Mouse (Mus musculus) embryonic facial prominence, embryonic 13.5 days (tissue): ENCODE data around the gene Gm11020. TPM values are rescaled to one million over a fixed set of nuclear protein-coding genes. Genes with fewer than 3 reads are reported as not detected.

ENCODE experiments used
- ATAC-seq: fragments of 200-750 bp; cut with Nextera tagmentation; 2 replicates; pipeline ENCODE4 v1.8.0; 2017; ENCODE audit warnings: low read depth; ENCODE audit not compliant: insufficient number of reproducible peaks, insufficient read depth, low FRiP score, low TSS enrichment
- H3K27ac ChIP-seq: fragments of 300-500 bp; sonication (generic); 2 replicates; pipeline ENCODE4 v1.5.1; 2015; ENCODE audit warnings: moderate library complexity, mild to moderate bottlenecking, inconsistent platforms
- H3K27me3 ChIP-seq: fragments of 300-500 bp; sonication (generic); 2 replicates; pipeline ENCODE4 v1.6.1; 2015; ENCODE audit warnings: mild to moderate bottlenecking, inconsistent platforms
- H3K36me3 ChIP-seq: fragments of 300-500 bp; sonication (generic); 2 replicates; pipeline ENCODE4 v1.6.1; 2015; ENCODE audit warnings: mild to moderate bottlenecking, inconsistent platforms
- H3K4me1 ChIP-seq: fragments of 300-500 bp; sonication (generic); 2 replicates; pipeline ENCODE4 v1.6.1; 2015; ENCODE audit warnings: inconsistent platforms
- H3K4me2 ChIP-seq: fragments of 300-500 bp; sonication (generic); 2 replicates; pipeline ENCODE4 v1.6.1; 2015; ENCODE audit warnings: moderate library complexity, mild to moderate bottlenecking, inconsistent platforms
- H3K4me3 ChIP-seq: fragments of 300-500 bp; sonication (generic); 2 replicates; pipeline ENCODE4 v1.5.1; 2015; ENCODE audit warnings: mild to moderate bottlenecking, inconsistent platforms
- H3K9ac ChIP-seq: fragments of 300-500 bp; sonication (generic); 2 replicates; pipeline ENCODE4 v1.6.1; 2015; ENCODE audit warnings: mild to moderate bottlenecking, inconsistent platforms
- H3K9me3 ChIP-seq: fragments of 300-500 bp; sonication (generic); 2 replicates; pipeline ENCODE4 v1.6.1; 2016; ENCODE audit warnings: inconsistent platforms
- WGBS: fragments of 180-500 bp; shearing (Covaris S2); methylation state at CpG from one replicate; pipeline ENCODE4 v1.1.7; 2015; ENCODE audit warnings: mixed read lengths; 5-methylcytosine and 5-hydroxymethylcytosine counted together
- polyA plus RNA-seq: library from polyadenylated mRNA; unstranded; fragments of >200 nt; fragmentation: Nextera tagmentation; extraction: Ambion mirVana; gene quantifications from 2 replicates; pipeline ENCODE4 v1.2.1, GENCODE M21; 2015

Gm11020 gene
- polyA plus RNA-seq, 1 experiment from 2014 or later = not detected

DNA sequence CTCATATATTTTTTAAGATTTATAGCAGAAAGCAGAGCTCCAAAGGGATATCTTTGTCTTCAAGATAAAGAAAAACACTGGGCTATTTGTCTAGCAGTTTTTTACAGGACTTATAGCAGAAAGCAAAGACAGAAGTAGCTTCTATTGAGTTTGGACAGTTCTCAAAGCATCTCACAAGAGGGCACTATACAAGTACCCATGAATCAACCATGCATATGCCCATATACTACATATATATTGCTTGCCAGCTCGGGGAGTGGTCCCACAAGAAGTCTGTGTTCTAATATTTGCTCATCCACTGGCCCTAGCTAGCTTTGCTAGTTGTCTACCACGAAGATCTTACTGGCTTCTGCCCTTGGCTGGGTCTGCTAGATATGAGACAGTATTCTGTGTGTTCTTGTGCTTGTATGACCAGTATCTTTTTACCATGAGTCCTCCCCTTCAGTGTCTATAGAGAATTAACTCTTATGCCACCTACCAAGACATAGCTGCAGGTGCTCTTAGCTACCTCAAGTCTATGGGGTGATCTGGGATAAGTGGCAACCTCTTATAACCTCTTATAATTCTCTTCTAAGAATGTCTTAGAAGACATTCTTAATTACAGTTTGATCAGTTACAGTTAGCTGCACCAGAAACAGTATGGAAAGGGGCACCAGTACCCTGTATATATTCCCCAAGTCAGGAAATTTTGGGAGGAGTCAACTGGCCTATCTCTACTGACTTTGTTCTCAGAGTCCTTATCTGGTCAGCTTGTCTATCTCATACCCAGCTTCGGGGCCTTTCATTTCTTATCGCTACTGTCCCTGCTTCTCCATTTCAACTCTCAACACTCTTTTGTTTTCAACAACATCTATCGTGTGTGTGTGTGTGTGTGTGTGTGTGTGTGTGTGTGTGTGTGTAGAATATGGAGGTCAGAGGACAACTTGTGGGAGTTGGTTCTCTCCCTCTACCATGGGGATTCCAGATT is 11.6 kb downstream of the Gm11020 start:
- H3K36me3 ChIP-seq = no peaks in the 10 kb centered on the region
- no peak for ATAC-seq
- H3K4me1 ChIP-seq = no peaks in the 10 kb centered on the region
- no peak overlapping the region for H3K4me3 ChIP-seq
- H3K27me3 ChIP-seq = no peaks in the 10 kb centered on the region
- no peak overlapping the region for H3K27ac ChIP-seq
- WGBS = 82% methylated on average over 5 of the region's 5 CpGs
- no peak overlapping the region for H3K9ac ChIP-seq
- no peaks in the 10 kb centered on the region for H3K9me3 ChIP-seq
- no peak overlapping the region for H3K4me2 ChIP-seq

DNA sequence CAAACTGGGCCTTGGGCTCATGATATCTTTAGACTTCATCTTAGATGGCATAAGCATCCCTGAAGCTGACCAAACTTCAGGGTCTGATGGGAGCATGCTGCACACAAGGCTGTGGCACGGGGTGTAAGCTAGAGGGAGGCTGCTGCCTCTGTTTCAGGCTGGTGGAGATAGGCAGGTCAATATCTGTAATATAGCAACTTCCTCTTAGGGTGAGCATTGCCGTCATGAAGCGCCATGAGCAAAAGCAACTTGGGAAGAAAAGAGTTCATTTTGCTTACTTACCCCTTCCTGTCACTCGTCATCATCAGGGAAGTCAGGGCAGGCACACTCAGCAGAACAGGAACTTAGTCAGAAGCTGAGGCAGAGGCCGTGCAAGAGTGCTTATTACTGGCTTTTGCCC is 12.4 kb downstream of the Gm11020 start:
- Histone ChIP-seq H3K4me3 (no peak overlapping the region), H3K9me3 (no peaks in the 10 kb centered on the region), H3K27ac (no peak overlapping the region), H3K36me3 (no peaks in the 10 kb centered on the region), H3K27me3 (no peaks in the 10 kb centered on the region), H3K9ac (no peak overlapping the region), H3K4me1 (no peaks in the 10 kb centered on the region), H3K4me2 (no peak overlapping the region)
- no peak for ATAC-seq
- 69% methylated on average over 5 of the region's 5 CpGs for WGBS

- Histone ChIP-seq H3K27me3 (no peaks in the 10 kb centered on the region), H3K9ac (no peak overlapping the region), H3K9me3 (no peaks in the 10 kb centered on the region), H3K27ac (no peak overlapping the region), H3K4me1 (0 out of 2 replicates have a peak, but pooled peaks cover under 1% of the 10 kb centered on the region), H3K4me2 (no peak overlapping the region), H3K36me3 (no peaks in the 10 kb centered on the region), H3K4me3 (no peak overlapping the region)
- ATAC-seq = no peak
- WGBS = 57% methylated on average over 1 of the region's 1 CpGs
Observed at GRCm38 (mm10) chr8:104334196-104334595, 12.8 kb downstream of the Gm11020 start.

GRCm38 (mm10) chr8:104336806-104337205 is 15.4 kb downstream of the Gm11020 start:
- ATAC-seq = no peak
- H3K4me3 ChIP-seq = no peak overlapping the region
- WGBS = 86% methylated on average over 1 of the region's 1 CpGs

GRCm38 (mm10) chr8:104337890-104338289 is 16.5 kb downstream of the Gm11020 start:
- Histone ChIP-seq H3K36me3 (no peaks in the 10 kb centered on the region), H3K9me3 (no peaks in the 10 kb centered on the region), H3K4me3 (no peak overlapping the region), H3K9ac (no peak overlapping the region), H3K4me1 (peaks cover 15% of the 10 kb centered on the region), H3K27me3 (no peaks in the 10 kb centered on the region), H3K4me2 (no peak overlapping the region), H3K27ac (no peak overlapping the region)
- WGBS = 51% methylated on average over 3 of the region's 3 CpGs
- ATAC-seq = no peak

More at GRCm38 (mm10) chr8:104336806-104337205, 15.4 kb downstream of the Gm11020 start:
- H3K27me3 ChIP-seq = no peaks in the 10 kb centered on the region
- no peak overlapping the region for H3K4me2 ChIP-seq
- H3K27ac ChIP-seq = no peak overlapping the region
- H3K9ac ChIP-seq = no peak overlapping the region
- peaks cover 9% of the 10 kb centered on the region for H3K4me1 ChIP-seq
- no peaks in the 10 kb centered on the region for H3K9me3 ChIP-seq
- H3K36me3 ChIP-seq = no peaks in the 10 kb centered on the region

DNA sequence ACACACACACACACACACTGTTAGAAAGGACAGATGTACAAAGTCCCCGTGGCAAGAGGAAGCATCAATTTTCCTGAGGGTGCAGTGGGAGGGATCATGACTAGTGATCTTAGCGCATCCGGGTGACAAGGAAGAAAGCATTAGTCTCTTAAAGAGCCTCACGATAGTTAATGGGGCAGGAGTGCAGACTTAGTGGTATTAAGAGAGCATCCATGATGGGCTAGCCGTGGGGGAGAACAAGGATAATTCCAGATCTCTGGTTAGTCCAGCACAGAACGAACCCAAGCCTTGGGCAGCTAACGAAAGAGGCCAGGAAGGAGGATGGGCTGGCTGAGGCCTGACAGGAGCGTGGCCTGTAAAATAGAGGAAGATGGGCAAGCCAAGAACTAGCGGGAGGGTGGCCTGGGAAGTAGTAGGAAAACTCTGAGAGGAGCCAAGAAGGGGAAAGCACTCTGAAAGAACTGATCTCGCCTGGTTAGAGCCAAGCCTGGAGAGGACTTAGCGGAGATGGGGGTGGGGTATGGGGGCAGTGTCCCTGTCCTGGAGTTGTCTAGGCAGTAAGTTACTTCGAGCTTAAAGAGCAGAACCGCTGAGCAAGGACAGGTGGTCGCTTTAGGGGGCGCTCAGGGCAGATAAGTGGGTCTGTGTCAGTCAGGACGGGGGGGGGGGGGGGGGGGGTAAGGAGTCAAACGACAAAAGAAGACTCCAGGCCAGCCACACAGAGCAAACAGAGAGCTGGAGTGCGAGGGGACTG is 18.0 kb downstream of the Gm11020 start, which contains the start of gene Cmtm3:
Cmtm3 (plus strand) TSS at position 182 of the 754 bp plus-strand sequence.
- H3K4me1 ChIP-seq = peaks cover 21% of the 10 kb centered on the region
- H3K9ac ChIP-seq = peak within 1 kb of the TSS; percentile 96
- peak within 1 kb of the TSS; percentile 74 for H3K4me3 ChIP-seq
- ATAC-seq = no peak
- H3K27me3 ChIP-seq = no peaks in the 10 kb centered on the region
- H3K9me3 ChIP-seq = no peaks in the 10 kb centered on the region
- H3K27ac ChIP-seq = peak within 1 kb of the TSS; percentile 90
- WGBS = 12% methylated on average over 18 of the region's 18 CpGs
- peaks cover 6% of the 10 kb centered on the region for H3K36me3 ChIP-seq
- peak within 1 kb of the TSS; percentile 74 for H3K4me2 ChIP-seq

GRCm38 (mm10) chr8:104339983-104340232 is 18.5 kb downstream of the Gm11020 start:
- ATAC-seq = no peak; the same call in 1 of the 2 replicates
- H3K4me1 ChIP-seq = peaks cover 21% of the 10 kb centered on the region

DNA sequence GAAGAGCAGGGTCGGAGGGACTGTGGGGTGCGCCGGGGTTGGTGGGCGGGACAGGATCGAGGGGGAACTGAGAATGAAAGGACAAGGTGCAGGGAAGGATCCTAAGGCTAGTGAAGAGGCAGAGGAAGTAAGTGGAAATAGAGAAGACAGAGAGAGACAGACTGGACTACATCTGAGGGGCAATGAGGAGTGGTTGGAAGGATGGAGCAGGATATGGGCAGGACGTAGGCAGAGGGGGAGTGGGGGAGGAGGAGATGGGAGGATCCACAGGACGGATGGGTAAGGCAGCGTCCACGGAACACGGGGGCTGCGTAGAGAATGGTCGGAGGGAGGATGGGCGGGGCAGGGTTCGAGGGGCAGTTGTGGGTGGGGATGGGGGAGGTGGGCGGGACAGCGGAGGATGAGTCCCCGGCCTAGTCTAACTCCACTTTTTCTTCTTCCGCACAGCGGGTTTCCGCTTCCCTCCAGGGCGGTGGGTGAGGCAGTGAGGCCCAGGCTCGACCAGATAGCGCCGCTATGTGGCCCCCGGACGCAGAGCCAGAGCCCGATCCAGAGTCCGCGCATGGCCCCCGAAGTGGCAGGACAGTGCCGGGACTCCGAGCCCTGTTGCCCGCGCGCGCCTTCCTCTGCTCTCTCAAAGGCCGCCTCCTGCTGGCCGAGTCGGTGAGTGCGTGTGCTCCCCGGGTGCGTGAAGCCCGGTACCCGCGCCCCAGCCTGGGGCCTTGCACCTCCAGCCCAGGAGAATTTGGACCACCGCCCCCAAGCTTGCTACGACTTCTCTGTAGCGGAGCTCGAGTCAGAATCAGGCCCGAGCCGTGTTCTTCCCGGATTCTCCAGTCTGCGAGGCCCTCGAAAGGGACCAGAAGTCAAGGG is 19.1 kb downstream of the Gm11020 start:
- H3K4me1 ChIP-seq = peaks cover 21% of the 10 kb centered on the region
- peak overlapping the region; percentile 96 for H3K9ac ChIP-seq
- peaks cover 16% of the 10 kb centered on the region for H3K36me3 ChIP-seq
- WGBS = under 1% methylated on average over 51 of the region's 54 CpGs
- peak overlapping the region; percentile 74 for H3K4me3 ChIP-seq
- H3K27me3 ChIP-seq = no peaks in the 10 kb centered on the region
- peak overlapping the region; percentile 74 for H3K4me2 ChIP-seq
- H3K27ac ChIP-seq = peak overlapping the region; percentile 90
- H3K9me3 ChIP-seq = no peaks in the 10 kb centered on the region
- peak; percentile 79 for ATAC-seq

More at GRCm38 (mm10) chr8:104339983-104340232, 18.5 kb downstream of the Gm11020 start:
- H3K4me3 ChIP-seq = peak overlapping the region; percentile 74
- H3K27me3 ChIP-seq = no peaks in the 10 kb centered on the region
- 0% methylated on average over 6 of the region's 6 CpGs for WGBS
- H3K9ac ChIP-seq = peak overlapping the region; percentile 96
- H3K4me2 ChIP-seq = peak overlapping the region; percentile 74
- H3K27ac ChIP-seq = peak overlapping the region; percentile 90; the same call in 1 of the 2 replicates
- no peaks in the 10 kb centered on the region for H3K9me3 ChIP-seq
- peaks cover 11% of the 10 kb centered on the region for H3K36me3 ChIP-seq

- peak overlapping the region; percentile 90 for H3K27ac ChIP-seq
- H3K4me1 ChIP-seq = peaks cover 21% of the 10 kb centered on the region
- WGBS = under 1% methylated on average over 24 of the region's 24 CpGs
- peaks cover 22% of the 10 kb centered on the region for H3K36me3 ChIP-seq
- peak overlapping the region; percentile 96 for H3K9ac ChIP-seq
- peak; percentile 56 for ATAC-seq
- no peaks in the 10 kb centered on the region for H3K27me3 ChIP-seq
- H3K4me2 ChIP-seq = peak overlapping the region; percentile 74
- peak overlapping the region; percentile 74 for H3K4me3 ChIP-seq
- no peaks in the 10 kb centered on the region for H3K9me3 ChIP-seq
Observed at GRCm38 (mm10) chr8:104341106-104341561, 19.8 kb downstream of the Gm11020 start.

GRCm38 (mm10) chr8:104341678-104342077 is 20.3 kb downstream of the Gm11020 start:
- Histone ChIP-seq H3K27ac (peak overlapping the region; percentile 90), H3K4me3 (peak overlapping the region; percentile 74), H3K9ac (peak overlapping the region; percentile 96), H3K9me3 (no peaks in the 10 kb centered on the region), H3K36me3 (peaks cover 27% of the 10 kb centered on the region), H3K27me3 (no peaks in the 10 kb centered on the region), H3K4me1 (peaks cover 21% of the 10 kb centered on the region), H3K4me2 (peak overlapping the region; percentile 74)
- WGBS = 38% methylated on average over 6 of the region's 6 CpGs
- no peak for ATAC-seq

DNA sequence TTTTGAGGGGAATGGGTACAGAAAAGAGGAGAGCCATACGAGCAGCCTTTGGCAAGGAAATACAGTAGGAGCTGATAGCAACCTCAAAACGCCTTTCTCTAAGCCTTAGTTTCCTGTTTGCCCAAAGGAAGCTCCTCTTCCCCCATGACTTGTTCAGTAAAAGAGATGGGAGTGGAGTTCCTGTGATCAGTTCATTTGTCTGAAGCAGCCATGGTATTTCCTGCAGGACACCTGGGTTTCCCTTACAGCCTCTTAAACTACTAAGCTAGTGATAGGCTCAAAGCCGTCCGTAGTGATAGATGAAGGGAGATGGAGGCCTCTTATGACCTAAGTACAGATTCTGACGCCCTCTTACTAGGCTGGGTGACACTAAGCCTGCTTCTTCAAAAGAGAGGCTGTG is 21.1 kb downstream of the Gm11020 start:
- H3K27me3 ChIP-seq = no peaks in the 10 kb centered on the region
- peaks cover 35% of the 10 kb centered on the region for H3K36me3 ChIP-seq
- no peak overlapping the region for H3K4me2 ChIP-seq
- no peak for ATAC-seq
- peaks cover 21% of the 10 kb centered on the region for H3K4me1 ChIP-seq
- H3K4me3 ChIP-seq = no peak overlapping the region
- peak overlapping the region; percentile 7; the same call in 1 of the 2 replicates for H3K9ac ChIP-seq
- H3K9me3 ChIP-seq = no peaks in the 10 kb centered on the region
- no peak overlapping the region for H3K27ac ChIP-seq
- WGBS = 78% methylated on average over 5 of the region's 5 CpGs
